Mouse (Mus musculus): ENCODE results near the gene Maats1. TPM values are rescaled to one million over a fixed set of nuclear protein-coding genes. Genes with fewer than 3 reads are reported as not detected.

Gene Maats1
- polyA plus RNA-seq, 1 experiment from 2014 or later = 2.0 TPM

DNA sequence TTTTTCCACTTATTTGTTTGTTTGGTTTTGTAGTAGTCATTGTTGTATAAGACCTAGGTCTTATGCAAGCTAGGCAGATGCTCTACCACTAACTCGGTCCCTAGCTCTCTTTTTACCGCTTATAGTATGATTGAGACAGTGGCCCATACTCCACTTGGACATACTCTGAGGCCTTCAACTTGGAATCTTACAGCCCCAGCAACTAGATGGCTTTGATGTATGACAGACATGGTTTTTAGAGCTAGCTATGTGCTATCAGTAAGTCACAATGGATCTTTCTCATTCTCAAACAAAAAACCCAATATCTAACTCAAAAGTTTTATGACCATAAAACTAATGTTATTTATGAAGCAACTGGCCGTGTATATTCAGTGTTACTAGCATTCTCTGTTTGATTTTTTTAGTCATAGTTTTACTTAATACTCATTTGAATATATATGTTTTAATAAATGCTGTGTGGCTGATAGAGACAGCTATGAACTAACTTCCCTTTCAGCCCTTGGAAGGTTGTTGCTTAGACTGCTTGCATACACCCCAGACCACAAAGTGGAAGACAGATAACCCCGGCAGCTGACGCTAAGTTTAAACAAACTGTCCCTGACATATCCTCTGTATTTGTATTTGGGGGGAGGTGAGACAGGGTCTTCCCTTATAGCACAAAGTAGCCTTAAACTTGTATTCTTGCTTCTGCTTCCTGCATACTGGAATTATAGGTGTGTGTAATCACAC, 12.4 kb upstream of the Maats1 start:
- 93% methylated on average over 5 of the region's 5 CpGs for WGBS
- Histone ChIP-seq H3K9ac (ENCODE audit: low read depth, low read length) (no peak overlapping the region), H3K9me3 (replicated peaks; ENCODE audit: control insufficient read depth, low read length, poor library complexity, severe bottlenecking) (no peaks in the 10 kb centered on the region), H3K27ac (ENCODE audit: low read length) (no peak overlapping the region), H3K4me1 (ENCODE audit: control insufficient read depth, insufficient read depth, low read length) (no peaks in the 10 kb centered on the region), H3K4me2 (ENCODE audit: low read length) (no peak overlapping the region), H3K27me3 (ENCODE audit: control insufficient read depth, insufficient read depth, low read depth, low read length) (no peaks in the 10 kb centered on the region), H3K4me3 (ENCODE audit: low read depth, low read length) (no peak overlapping the region), H3K36me3 (ENCODE audit: control insufficient read depth, insufficient read depth, low read length) (peaks cover 3% of the 10 kb centered on the region)
- no peak for ATAC-seq

DNA sequence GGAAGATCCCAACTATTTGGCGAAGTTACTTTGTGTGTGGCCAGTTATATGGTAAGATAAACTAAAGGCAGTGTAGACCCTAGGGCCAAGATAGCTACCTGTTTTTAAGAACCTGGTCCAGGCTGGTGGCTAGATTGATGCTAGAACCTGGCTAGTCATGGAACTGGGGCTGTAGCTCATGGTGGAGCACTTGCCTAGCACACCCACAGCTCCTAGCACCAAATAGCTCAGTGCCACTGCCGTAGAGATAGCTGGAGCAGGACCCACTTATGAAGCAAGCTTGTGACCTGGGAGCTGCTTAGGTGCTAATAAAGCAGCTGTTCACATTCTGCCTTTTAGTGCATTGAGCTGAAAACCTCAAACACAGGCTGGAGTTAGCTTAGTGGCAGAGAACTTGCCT, 11.7 kb upstream of the Maats1 start:
- peaks cover 3% of the 10 kb centered on the region for H3K36me3 ChIP-seq (ENCODE audit: control insufficient read depth, insufficient read depth, low read length)
- H3K9me3 ChIP-seq (replicated peaks; ENCODE audit: control insufficient read depth, low read length, poor library complexity, severe bottlenecking) = no peaks in the 10 kb centered on the region
- ATAC-seq = no peak
- H3K27ac ChIP-seq (ENCODE audit: low read length) = no peak overlapping the region
- H3K9ac ChIP-seq (ENCODE audit: low read depth, low read length) = no peak overlapping the region
- WGBS = 95% methylated on average over 2 of the region's 2 CpGs
- H3K27me3 ChIP-seq (ENCODE audit: control insufficient read depth, insufficient read depth, low read depth, low read length) = no peaks in the 10 kb centered on the region
- H3K4me2 ChIP-seq (ENCODE audit: low read length) = no peak overlapping the region
- no peak overlapping the region for H3K4me3 ChIP-seq (ENCODE audit: low read depth, low read length)
- no peaks in the 10 kb centered on the region for H3K4me1 ChIP-seq (ENCODE audit: control insufficient read depth, insufficient read depth, low read length)

DNA sequence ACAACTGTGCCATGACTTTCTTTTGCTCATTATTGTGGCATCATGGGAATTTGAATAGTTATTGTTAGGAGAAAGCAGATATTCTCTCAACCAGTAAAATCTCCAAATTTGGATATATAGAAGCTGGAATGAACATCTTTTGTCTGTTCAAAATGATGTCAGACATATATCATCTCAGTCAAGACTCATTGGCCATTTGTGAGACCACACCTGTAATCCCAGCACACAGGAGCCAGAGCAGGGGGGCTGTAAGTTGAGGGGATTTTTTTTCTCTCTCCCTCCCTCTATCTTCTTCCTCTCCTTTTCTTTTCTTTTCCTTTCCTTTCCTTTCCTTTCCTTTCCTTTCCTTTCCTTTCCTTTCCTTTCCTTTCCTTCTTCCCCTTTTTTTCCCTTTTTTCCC, 10.9 kb upstream of the Maats1 start:
- Histone ChIP-seq H3K9me3 (replicated peaks; ENCODE audit: control insufficient read depth, low read length, poor library complexity, severe bottlenecking) (no peaks in the 10 kb centered on the region), H3K4me2 (ENCODE audit: low read length) (no peak overlapping the region), H3K4me3 (ENCODE audit: low read depth, low read length) (no peak overlapping the region), H3K9ac (ENCODE audit: low read depth, low read length) (no peak overlapping the region), H3K36me3 (ENCODE audit: control insufficient read depth, insufficient read depth, low read length) (peaks cover 3% of the 10 kb centered on the region), H3K4me1 (ENCODE audit: control insufficient read depth, insufficient read depth, low read length) (peaks cover under 1% of the 10 kb centered on the region; the same call in 1 of the 2 replicates), H3K27ac (ENCODE audit: low read length) (no peak overlapping the region), H3K27me3 (ENCODE audit: control insufficient read depth, insufficient read depth, low read depth, low read length) (no peaks in the 10 kb centered on the region)
- no peak for ATAC-seq

DNA sequence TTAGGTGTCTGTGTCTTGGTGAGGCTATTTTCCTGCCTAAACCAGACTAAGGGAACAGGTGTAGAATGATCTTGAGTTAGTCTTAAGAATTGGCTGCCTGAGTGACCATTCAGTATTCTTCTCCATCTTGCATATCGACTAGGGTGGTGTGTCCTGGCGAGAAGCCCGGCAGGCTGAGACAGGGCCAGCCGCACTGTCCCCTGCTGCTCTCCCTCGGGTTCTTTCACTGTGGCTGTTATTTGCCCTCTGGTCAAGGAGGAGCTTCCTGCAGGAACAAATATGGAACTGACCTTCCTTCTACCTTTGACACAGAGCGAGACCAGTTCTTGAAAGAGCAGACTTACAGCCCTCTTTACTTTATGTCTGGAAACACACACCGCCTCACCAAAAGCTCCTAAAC, 10.1 kb upstream of the Maats1 start:
- no peak overlapping the region for H3K4me2 ChIP-seq (ENCODE audit: low read length)
- ATAC-seq = no peak
- H3K27me3 ChIP-seq (ENCODE audit: control insufficient read depth, insufficient read depth, low read depth, low read length) = no peaks in the 10 kb centered on the region
- WGBS = 87% methylated on average over 7 of the region's 7 CpGs
- no peak overlapping the region for H3K4me3 ChIP-seq (ENCODE audit: low read depth, low read length)
- peaks cover 3% of the 10 kb centered on the region for H3K36me3 ChIP-seq (ENCODE audit: control insufficient read depth, insufficient read depth, low read length)
- H3K9ac ChIP-seq (ENCODE audit: low read depth, low read length) = no peak overlapping the region
- H3K27ac ChIP-seq (ENCODE audit: low read length) = no peak overlapping the region
- H3K4me1 ChIP-seq (ENCODE audit: control insufficient read depth, insufficient read depth, low read length) = peaks cover 5% of the 10 kb centered on the region
- no peaks in the 10 kb centered on the region for H3K9me3 ChIP-seq (replicated peaks; ENCODE audit: control insufficient read depth, low read length, poor library complexity, severe bottlenecking)

DNA sequence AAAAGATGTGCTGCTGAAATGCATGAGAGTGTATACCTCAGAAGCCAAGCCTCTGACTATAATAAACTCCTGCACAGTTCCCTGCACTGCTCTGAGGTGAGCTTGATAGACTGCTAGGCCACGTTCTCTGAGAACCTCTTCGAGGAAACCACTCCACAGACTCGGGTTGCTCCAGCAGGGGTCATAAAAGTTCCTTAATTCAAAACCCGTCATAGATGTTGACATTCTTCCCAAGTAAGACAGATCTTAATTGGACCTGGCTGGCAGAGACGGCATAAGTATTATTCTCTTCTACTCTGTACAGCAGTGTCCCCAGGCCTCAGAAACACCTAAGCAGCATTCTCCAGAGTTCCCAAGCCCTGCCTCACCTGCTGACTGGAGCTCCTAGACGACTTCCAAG, 9.0 kb upstream of the Maats1 start:
- peaks cover 3% of the 10 kb centered on the region for H3K36me3 ChIP-seq (ENCODE audit: control insufficient read depth, insufficient read depth, low read length)
- no peak overlapping the region for H3K9ac ChIP-seq (ENCODE audit: low read depth, low read length)
- H3K27ac ChIP-seq (ENCODE audit: low read length) = no peak overlapping the region
- H3K4me3 ChIP-seq (ENCODE audit: low read depth, low read length) = no peak overlapping the region
- WGBS = 85% methylated on average over 6 of the region's 6 CpGs
- H3K4me1 ChIP-seq (ENCODE audit: control insufficient read depth, insufficient read depth, low read length) = peaks cover 5% of the 10 kb centered on the region
- no peaks in the 10 kb centered on the region for H3K9me3 ChIP-seq (replicated peaks; ENCODE audit: control insufficient read depth, low read length, poor library complexity, severe bottlenecking)
- ATAC-seq = no peak
- H3K4me2 ChIP-seq (ENCODE audit: low read length) = no peak overlapping the region
- no peaks in the 10 kb centered on the region for H3K27me3 ChIP-seq (ENCODE audit: control insufficient read depth, insufficient read depth, low read depth, low read length)

GRCm38 (mm10) chr16:38350361-38350855, 8.5 kb upstream of the Maats1 start:
- H3K36me3 ChIP-seq (ENCODE audit: control insufficient read depth, insufficient read depth, low read length) = peaks cover 3% of the 10 kb centered on the region
- peaks cover 5% of the 10 kb centered on the region for H3K4me1 ChIP-seq (ENCODE audit: control insufficient read depth, insufficient read depth, low read length)
- ATAC-seq = no peak
- H3K9ac ChIP-seq (ENCODE audit: low read depth, low read length) = no peak overlapping the region
- no peaks in the 10 kb centered on the region for H3K27me3 ChIP-seq (ENCODE audit: control insufficient read depth, insufficient read depth, low read depth, low read length)
- H3K9me3 ChIP-seq (replicated peaks; ENCODE audit: control insufficient read depth, low read length, poor library complexity, severe bottlenecking) = no peaks in the 10 kb centered on the region
- no peak overlapping the region for H3K27ac ChIP-seq (ENCODE audit: low read length)
- H3K4me3 ChIP-seq (ENCODE audit: low read depth, low read length) = no peak overlapping the region
- H3K4me2 ChIP-seq (ENCODE audit: low read length) = no peak overlapping the region
- 91% methylated on average over 7 of the region's 7 CpGs for WGBS

DNA sequence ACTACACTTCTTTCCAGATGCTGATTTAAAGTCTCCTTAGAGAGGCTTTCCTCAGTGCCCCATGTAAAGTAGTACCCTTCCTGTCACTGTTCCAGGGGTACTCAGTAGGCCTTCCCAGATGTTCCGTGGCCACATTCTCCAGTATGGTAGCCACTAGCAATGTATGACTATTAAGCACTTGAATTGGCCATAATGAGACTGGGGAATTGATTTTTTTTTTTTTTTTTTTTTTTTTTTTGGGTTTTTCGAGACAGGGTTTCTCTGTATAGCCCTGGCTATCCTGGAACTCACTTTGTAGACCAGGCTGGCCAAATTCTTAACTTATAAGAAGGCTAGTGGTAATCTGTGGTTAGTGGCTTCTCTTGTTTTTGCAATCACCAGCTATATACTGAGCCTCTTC, 7.9 kb upstream of the Maats1 start:
- Histone ChIP-seq H3K4me3 (ENCODE audit: low read depth, low read length) (no peak overlapping the region), H3K36me3 (ENCODE audit: control insufficient read depth, insufficient read depth, low read length) (peaks cover 3% of the 10 kb centered on the region), H3K4me1 (ENCODE audit: control insufficient read depth, insufficient read depth, low read length) (peaks cover 5% of the 10 kb centered on the region), H3K4me2 (ENCODE audit: low read length) (no peak overlapping the region), H3K27me3 (ENCODE audit: control insufficient read depth, insufficient read depth, low read depth, low read length) (no peaks in the 10 kb centered on the region), H3K9me3 (replicated peaks; ENCODE audit: control insufficient read depth, low read length, poor library complexity, severe bottlenecking) (no peaks in the 10 kb centered on the region), H3K9ac (ENCODE audit: low read depth, low read length) (no peak overlapping the region), H3K27ac (ENCODE audit: low read length) (no peak overlapping the region)
- 94% methylated on average over 2 of the region's 2 CpGs for WGBS
- ATAC-seq = no peak

DNA sequence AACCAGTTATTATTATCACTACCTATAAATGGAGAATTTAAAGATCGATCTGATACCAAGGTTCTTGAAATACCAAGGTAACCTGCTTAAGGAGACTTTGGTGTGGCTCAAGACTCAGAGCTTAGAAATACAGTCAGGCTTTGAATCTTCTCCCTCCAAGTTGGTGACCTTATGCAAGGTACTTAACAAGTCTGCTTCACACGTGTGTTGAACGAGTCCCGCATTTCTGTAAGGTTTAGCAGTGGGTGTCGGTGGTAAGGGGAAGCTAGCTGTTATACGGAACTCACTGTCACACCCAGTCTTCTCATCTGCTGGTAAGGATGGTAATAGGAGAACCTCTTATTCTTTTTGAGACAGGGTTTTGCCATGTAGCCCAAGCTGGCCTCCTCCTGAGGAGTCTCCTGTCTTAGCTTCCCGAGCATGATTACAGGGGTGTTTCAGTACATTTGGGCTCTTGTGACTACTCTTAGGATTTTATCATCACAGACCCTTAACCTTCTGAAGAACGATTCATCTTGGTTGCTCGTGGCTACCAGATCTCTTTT, 6.3 kb upstream of the Maats1 start:
- Histone ChIP-seq H3K4me2 (ENCODE audit: low read length) (no peak overlapping the region), H3K36me3 (ENCODE audit: control insufficient read depth, insufficient read depth, low read length) (peaks cover 3% of the 10 kb centered on the region), H3K27ac (ENCODE audit: low read length) (no peak overlapping the region), H3K27me3 (ENCODE audit: control insufficient read depth, insufficient read depth, low read depth, low read length) (no peaks in the 10 kb centered on the region), H3K4me3 (ENCODE audit: low read depth, low read length) (no peak overlapping the region), H3K9ac (ENCODE audit: low read depth, low read length) (no peak overlapping the region), H3K4me1 (ENCODE audit: control insufficient read depth, insufficient read depth, low read length) (peaks cover 5% of the 10 kb centered on the region), H3K9me3 (replicated peaks; ENCODE audit: control insufficient read depth, low read length, poor library complexity, severe bottlenecking) (no peaks in the 10 kb centered on the region)
- 91% methylated on average over 9 of the region's 9 CpGs for WGBS
- ATAC-seq = no peak

DNA sequence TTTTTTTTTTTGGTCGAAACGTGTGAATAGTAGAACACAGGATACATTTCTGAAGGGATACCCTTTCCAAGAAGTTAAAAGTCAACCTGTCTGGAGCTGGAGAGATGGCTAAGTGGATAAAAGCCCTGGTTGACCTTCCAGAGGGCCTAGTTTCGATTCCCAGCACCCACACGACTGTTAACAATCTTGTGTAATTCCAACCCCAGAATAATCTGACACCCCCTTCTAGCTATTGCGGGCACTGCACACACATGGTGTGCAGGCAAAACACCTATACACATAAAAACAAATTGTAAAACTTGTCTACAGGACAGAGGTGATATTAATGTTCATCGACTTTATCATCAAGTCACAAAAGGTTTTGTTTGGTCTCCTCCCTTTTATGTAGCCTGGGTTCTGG, 5.6 kb upstream of the Maats1 start:
- Histone ChIP-seq H3K9me3 (replicated peaks; ENCODE audit: control insufficient read depth, low read length, poor library complexity, severe bottlenecking) (no peaks in the 10 kb centered on the region), H3K27me3 (ENCODE audit: control insufficient read depth, insufficient read depth, low read depth, low read length) (no peaks in the 10 kb centered on the region), H3K9ac (ENCODE audit: low read depth, low read length) (no peak overlapping the region), H3K36me3 (ENCODE audit: control insufficient read depth, insufficient read depth, low read length) (peaks cover 3% of the 10 kb centered on the region), H3K27ac (ENCODE audit: low read length) (no peak overlapping the region), H3K4me3 (ENCODE audit: low read depth, low read length) (peak overlapping the region; percentile 64), H3K4me2 (ENCODE audit: low read length) (peak overlapping the region; percentile 66), H3K4me1 (ENCODE audit: control insufficient read depth, insufficient read depth, low read length) (peaks cover 5% of the 10 kb centered on the region)
- 66% methylated on average over 6 of the region's 6 CpGs for WGBS
- ATAC-seq = no peak
